Mouse (Mus musculus): ENCODE measurements around the gene Prss21. TPM values are rescaled to one million over a fixed set of nuclear protein-coding genes. Genes with fewer than 3 reads are reported as not detected.

Prss21 gene
- polyA plus RNA-seq, 1 experiment from 2014 or later = not detected

DNA sequence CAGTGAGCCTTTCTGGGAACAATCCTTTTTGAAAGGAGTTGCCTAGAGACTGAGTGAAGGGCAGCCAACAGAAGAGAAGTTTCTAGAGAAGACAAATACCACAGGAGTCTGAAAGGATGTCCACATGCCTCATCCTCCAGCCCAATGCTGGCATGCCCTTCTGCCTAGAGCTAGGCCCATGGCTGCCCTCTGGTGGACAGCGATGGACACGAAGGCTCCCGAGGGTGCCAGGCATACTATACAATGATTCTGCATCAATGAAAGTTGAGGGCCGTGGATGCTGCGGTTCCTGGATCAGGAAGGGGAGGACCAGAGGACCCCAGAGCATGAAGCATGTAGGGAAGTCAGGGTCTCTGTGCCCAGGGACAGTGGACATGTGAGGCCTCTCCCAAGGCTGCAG, 14.6 kb upstream of the Prss21 start:
- 40% methylated on average over 5 of the region's 5 CpGs for WGBS
- H3K4me2 ChIP-seq (ENCODE audit: low read depth, low read length) = no peak overlapping the region
- ATAC-seq (ENCODE audit: low read depth) = peak; percentile 36; the same call in 1 of the 2 replicates
- H3K9me3 ChIP-seq (ENCODE audit: control insufficient read depth, low read length) = no peaks in the 10 kb centered on the region
- no peak overlapping the region for H3K27ac ChIP-seq (ENCODE audit: low read length)
- no peaks in the 10 kb centered on the region for H3K36me3 ChIP-seq (ENCODE audit: control insufficient read depth, insufficient read depth, low read length)
- H3K9ac ChIP-seq (ENCODE audit: low read length) = no peak overlapping the region
- no peaks in the 10 kb centered on the region for H3K4me1 ChIP-seq (replicated peaks; ENCODE audit: control insufficient read depth, insufficient read depth, low read length)
- no peak overlapping the region for H3K4me3 ChIP-seq (ENCODE audit: low read length)
- no peaks in the 10 kb centered on the region for H3K27me3 ChIP-seq (ENCODE audit: control insufficient read depth, insufficient read depth, low read depth, low read length)

DNA sequence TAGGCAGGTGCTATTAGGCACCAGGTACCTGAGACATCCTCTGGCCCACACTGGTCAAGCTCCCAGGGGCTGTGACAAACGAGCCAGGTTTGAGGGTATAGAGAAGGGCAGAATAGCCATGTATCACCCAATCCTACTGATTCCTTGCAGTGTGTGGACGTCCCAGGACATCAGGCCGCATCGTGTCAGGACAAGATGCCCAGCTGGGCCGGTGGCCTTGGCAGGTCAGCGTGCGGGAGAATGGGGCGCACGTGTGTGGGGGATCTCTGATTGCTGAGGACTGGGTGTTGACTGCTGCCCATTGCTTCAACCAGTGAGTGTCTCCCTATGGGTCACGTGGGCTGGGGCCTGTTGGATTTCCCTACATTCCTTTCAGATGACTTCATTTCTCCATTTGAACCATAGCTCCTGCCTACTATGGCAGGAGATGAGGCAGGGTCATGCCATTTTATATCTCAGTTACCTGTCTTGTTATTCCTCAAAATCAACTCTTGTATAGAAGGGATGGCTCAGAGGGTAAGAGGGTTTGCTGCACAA, 13.6 kb upstream of the Prss21 start:
- Histone ChIP-seq H3K9ac (ENCODE audit: low read length) (no peak overlapping the region), H3K4me1 (replicated peaks; ENCODE audit: control insufficient read depth, insufficient read depth, low read length) (no peaks in the 10 kb centered on the region), H3K9me3 (ENCODE audit: control insufficient read depth, low read length) (no peaks in the 10 kb centered on the region), H3K4me2 (ENCODE audit: low read depth, low read length) (no peak overlapping the region), H3K27me3 (ENCODE audit: control insufficient read depth, insufficient read depth, low read depth, low read length) (no peaks in the 10 kb centered on the region), H3K36me3 (ENCODE audit: control insufficient read depth, insufficient read depth, low read length) (no peaks in the 10 kb centered on the region), H3K4me3 (ENCODE audit: low read length) (no peak overlapping the region), H3K27ac (ENCODE audit: low read length) (no peak overlapping the region)
- WGBS = 77% methylated on average over 10 of the region's 10 CpGs
- no peak for ATAC-seq (ENCODE audit: low read depth)

DNA sequence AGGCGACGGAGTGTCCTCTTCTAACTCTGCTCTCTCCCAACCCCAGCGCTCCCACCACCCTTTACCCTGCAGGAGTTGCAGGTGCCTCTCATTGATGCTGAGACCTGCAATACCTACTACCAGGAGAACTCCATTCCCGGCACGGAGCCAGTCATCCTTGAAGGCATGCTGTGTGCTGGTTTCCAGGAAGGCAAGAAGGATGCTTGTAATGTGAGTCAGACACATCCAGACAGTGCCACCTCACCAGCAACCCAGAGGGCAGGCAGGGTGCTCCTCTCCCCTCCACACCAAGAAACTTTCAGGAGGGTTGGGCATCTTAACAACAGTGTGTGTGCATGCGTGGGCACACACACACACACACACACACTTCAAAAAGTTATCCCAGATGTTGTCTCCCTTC, 10.7 kb upstream of the Prss21 start:
- H3K27ac ChIP-seq (ENCODE audit: low read length) = no peak overlapping the region
- no peak overlapping the region for H3K9ac ChIP-seq (ENCODE audit: low read length)
- WGBS = 74% methylated on average over 6 of the region's 6 CpGs
- H3K27me3 ChIP-seq (ENCODE audit: control insufficient read depth, insufficient read depth, low read depth, low read length) = no peaks in the 10 kb centered on the region
- H3K9me3 ChIP-seq (ENCODE audit: control insufficient read depth, low read length) = no peaks in the 10 kb centered on the region
- ATAC-seq (ENCODE audit: low read depth) = no peak
- H3K4me1 ChIP-seq (replicated peaks; ENCODE audit: control insufficient read depth, insufficient read depth, low read length) = no peaks in the 10 kb centered on the region
- H3K4me3 ChIP-seq (ENCODE audit: low read length) = no peak overlapping the region
- H3K4me2 ChIP-seq (ENCODE audit: low read depth, low read length) = no peak overlapping the region
- no peaks in the 10 kb centered on the region for H3K36me3 ChIP-seq (ENCODE audit: control insufficient read depth, insufficient read depth, low read length)

DNA sequence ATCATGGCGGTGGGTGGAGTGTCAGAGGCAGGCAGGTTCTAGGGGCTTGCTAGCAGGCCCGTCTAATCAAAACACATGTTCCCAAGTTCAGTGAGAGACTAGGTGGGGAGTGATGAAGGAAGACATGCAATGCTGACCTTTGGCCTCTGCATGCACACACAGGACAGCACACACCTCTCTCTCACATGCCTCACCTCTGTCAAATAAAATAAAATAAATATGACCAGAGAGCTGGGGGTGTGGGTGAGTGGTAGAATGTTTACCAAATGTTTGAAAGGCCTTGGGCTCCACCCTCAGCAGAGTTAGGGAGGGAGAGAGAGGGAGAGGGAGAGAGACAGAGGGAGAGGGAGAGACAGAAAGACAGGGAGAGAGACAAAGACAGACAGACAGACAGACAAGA, 9.9 kb upstream of the Prss21 start:
- WGBS = 29% methylated on average over 2 of the region's 2 CpGs
- ATAC-seq (ENCODE audit: low read depth) = peak; percentile 53
- H3K27ac ChIP-seq (ENCODE audit: low read length) = no peak overlapping the region

DNA sequence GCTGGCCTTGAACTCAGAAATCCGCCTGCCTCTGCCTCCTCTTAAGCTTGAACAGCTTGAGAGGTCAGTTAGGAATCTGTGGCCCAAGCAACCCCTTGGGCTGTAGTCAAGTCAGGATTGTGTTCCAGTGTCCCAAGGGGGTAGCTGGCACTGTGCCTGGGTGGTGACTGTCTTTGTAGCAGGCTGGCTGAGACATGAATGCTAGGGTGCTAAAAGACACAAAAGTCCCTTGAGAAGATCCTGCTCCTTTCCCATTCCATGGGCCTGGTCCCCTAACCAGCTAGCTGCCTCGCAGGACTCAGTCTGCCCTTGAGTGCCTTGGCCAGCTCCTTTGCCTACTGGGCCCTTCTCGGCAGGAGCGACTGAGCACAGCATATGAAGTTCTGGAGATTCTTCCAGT, 4.9 kb upstream of the Prss21 start:
- 75% methylated on average over 4 of the region's 4 CpGs for WGBS
- no peaks in the 10 kb centered on the region for H3K9me3 ChIP-seq (ENCODE audit: control insufficient read depth, low read length)

More for the DNA sequence above, 9.9 kb upstream of the Prss21 start:
- H3K27me3 ChIP-seq (ENCODE audit: control insufficient read depth, insufficient read depth, low read depth, low read length) = no peaks in the 10 kb centered on the region
- H3K4me2 ChIP-seq (ENCODE audit: low read depth, low read length) = no peak overlapping the region
- H3K9ac ChIP-seq (ENCODE audit: low read length) = no peak overlapping the region
- H3K4me1 ChIP-seq (replicated peaks; ENCODE audit: control insufficient read depth, insufficient read depth, low read length) = no peaks in the 10 kb centered on the region
- no peaks in the 10 kb centered on the region for H3K36me3 ChIP-seq (ENCODE audit: control insufficient read depth, insufficient read depth, low read length)
- no peak overlapping the region for H3K4me3 ChIP-seq (ENCODE audit: low read length)
- H3K9me3 ChIP-seq (ENCODE audit: control insufficient read depth, low read length) = no peaks in the 10 kb centered on the region

DNA sequence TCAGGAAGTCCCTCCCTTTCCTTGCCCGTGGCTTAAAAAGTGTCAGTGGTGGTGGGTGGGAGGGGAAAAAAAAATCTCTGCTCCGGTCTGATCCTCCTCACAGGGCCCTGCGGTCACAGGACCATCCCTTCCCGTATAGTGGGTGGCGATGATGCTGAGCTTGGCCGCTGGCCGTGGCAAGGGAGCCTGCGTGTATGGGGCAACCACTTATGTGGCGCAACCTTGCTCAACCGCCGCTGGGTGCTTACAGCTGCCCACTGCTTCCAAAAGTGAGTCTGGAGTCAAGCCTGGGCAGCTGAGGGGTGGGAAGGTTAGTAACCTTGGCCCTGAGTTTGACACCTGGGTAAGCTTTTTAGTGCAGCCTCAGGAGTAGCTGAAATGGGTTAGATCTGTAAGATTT, 657 bp downstream of the Prss21 start:
- H3K27ac ChIP-seq (ENCODE audit: low read length) = no peak overlapping the region
- no peak for ATAC-seq (ENCODE audit: low read depth)
- no peaks in the 10 kb centered on the region for H3K36me3 ChIP-seq (ENCODE audit: control insufficient read depth, insufficient read depth, low read length)
- H3K9ac ChIP-seq (ENCODE audit: low read length) = no peak overlapping the region
- 84% methylated on average over 11 of the region's 11 CpGs for whole genome bisulfite sequencing
- no peaks in the 10 kb centered on the region for H3K4me1 ChIP-seq (replicated peaks; ENCODE audit: control insufficient read depth, insufficient read depth, low read length)
- H3K27me3 ChIP-seq (ENCODE audit: control insufficient read depth, insufficient read depth, low read depth, low read length) = no peaks in the 10 kb centered on the region
- no peak overlapping the region for H3K4me2 ChIP-seq (ENCODE audit: low read depth, low read length)
- H3K9me3 ChIP-seq (ENCODE audit: control insufficient read depth, low read length) = no peaks in the 10 kb centered on the region
- no peak overlapping the region for H3K4me3 ChIP-seq (ENCODE audit: low read length)

More for the DNA sequence above, 4.9 kb upstream of the Prss21 start:
- Histone ChIP-seq H3K27ac (ENCODE audit: low read length) (no peak overlapping the region), H3K4me1 (replicated peaks; ENCODE audit: control insufficient read depth, insufficient read depth, low read length) (no peaks in the 10 kb centered on the region), H3K36me3 (ENCODE audit: control insufficient read depth, insufficient read depth, low read length) (no peaks in the 10 kb centered on the region), H3K27me3 (ENCODE audit: control insufficient read depth, insufficient read depth, low read depth, low read length) (no peaks in the 10 kb centered on the region), H3K4me2 (ENCODE audit: low read depth, low read length) (no peak overlapping the region), H3K9ac (ENCODE audit: low read length) (no peak overlapping the region), H3K4me3 (ENCODE audit: low read length) (no peak overlapping the region)
- no peak for ATAC-seq (ENCODE audit: low read depth)

DNA sequence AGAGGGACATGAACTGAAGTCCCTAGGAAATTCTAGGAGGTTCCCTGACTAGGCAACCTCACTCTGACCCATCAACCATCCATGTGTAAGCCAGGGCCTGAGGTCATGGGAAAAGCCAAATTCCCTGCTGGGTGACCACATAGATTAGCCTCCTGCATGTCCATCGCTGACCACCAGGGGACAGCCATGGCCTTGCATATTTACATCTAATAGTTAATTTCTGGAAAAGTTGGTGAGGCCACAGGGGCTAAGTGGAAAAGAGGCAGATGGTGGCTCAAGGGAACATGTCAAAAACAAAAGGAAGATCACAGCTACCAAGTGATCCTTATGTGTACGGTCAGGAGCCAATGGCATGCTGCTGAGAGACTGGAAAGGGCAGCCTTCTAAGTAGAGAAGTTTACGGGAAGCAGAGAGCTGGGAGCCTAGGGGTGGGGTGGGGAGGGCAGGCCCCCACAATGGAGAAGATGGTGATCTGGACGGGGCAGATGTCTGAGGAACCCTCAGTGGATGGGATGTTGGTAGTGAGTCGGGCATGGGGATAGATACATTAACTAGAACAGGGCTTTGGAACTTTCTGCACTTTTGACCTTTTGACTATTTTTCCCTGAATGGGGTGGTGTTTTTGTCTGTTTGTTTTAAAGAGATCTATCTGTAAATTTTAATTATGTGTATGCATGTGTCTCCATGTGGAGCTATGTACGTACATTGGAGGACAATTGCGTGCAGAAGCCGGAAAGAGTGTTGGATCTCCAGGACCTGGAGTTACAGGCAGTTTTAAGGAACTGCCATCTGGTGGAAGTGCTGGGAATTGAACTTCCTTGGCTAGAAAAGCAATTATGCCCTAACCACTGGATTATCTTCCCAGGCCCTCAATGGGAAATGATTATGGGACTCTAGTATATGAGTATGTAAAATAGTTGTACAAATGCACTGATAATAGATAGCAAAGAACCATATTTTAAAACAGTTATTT, 6.3 kb downstream of the Prss21 start:
- no peaks in the 10 kb centered on the region for H3K36me3 ChIP-seq (ENCODE audit: control insufficient read depth, insufficient read depth, low read length)
- 30% methylated on average over 8 of the region's 8 CpGs for WGBS
- no peaks in the 10 kb centered on the region for H3K9me3 ChIP-seq (ENCODE audit: control insufficient read depth, low read length)
- no peak overlapping the region for H3K9ac ChIP-seq (ENCODE audit: low read length)
- no peaks in the 10 kb centered on the region for H3K27me3 ChIP-seq (ENCODE audit: control insufficient read depth, insufficient read depth, low read depth, low read length)
- no peak overlapping the region for H3K4me2 ChIP-seq (ENCODE audit: low read depth, low read length)
- ATAC-seq (ENCODE audit: low read depth) = peak; percentile 73
- no peak overlapping the region for H3K27ac ChIP-seq (ENCODE audit: low read length)
- no peaks in the 10 kb centered on the region; the same call in 1 of the 2 replicates for H3K4me1 ChIP-seq (replicated peaks; ENCODE audit: control insufficient read depth, insufficient read depth, low read length)
- H3K4me3 ChIP-seq (ENCODE audit: low read length) = no peak overlapping the region

DNA sequence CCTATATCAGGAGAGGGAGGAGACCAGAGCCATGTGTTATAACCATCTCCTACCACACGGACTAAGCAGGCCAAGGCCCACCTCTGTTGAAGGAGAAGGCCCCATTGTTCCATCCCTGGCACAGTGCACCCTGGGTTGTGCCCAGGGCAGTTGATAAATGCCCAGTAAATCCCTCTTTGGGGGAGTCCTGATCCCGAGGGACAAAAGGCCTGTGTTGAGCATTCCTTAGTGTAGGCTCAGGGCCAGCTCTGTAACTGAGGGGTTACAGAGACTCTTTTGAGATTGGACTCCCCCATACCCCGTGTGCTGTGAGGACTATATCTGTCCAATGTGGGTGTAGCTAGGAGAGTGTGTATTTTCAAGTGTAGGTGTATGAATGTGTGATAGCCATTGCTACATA, 8.9 kb downstream of the Prss21 start:
- Histone ChIP-seq H3K4me2 (ENCODE audit: low read depth, low read length) (no peak overlapping the region), H3K4me1 (replicated peaks; ENCODE audit: control insufficient read depth, insufficient read depth, low read length) (no peaks in the 10 kb centered on the region; the same call in 1 of the 2 replicates), H3K36me3 (ENCODE audit: control insufficient read depth, insufficient read depth, low read length) (no peaks in the 10 kb centered on the region), H3K9me3 (ENCODE audit: control insufficient read depth, low read length) (no peaks in the 10 kb centered on the region), H3K27me3 (ENCODE audit: control insufficient read depth, insufficient read depth, low read depth, low read length) (no peaks in the 10 kb centered on the region), H3K9ac (ENCODE audit: low read length) (no peak overlapping the region), H3K4me3 (ENCODE audit: low read length) (no peak overlapping the region), H3K27ac (ENCODE audit: low read length) (no peak overlapping the region)
- no peak for ATAC-seq (ENCODE audit: low read depth)
- WGBS = 39% methylated on average over 3 of the region's 3 CpGs

DNA sequence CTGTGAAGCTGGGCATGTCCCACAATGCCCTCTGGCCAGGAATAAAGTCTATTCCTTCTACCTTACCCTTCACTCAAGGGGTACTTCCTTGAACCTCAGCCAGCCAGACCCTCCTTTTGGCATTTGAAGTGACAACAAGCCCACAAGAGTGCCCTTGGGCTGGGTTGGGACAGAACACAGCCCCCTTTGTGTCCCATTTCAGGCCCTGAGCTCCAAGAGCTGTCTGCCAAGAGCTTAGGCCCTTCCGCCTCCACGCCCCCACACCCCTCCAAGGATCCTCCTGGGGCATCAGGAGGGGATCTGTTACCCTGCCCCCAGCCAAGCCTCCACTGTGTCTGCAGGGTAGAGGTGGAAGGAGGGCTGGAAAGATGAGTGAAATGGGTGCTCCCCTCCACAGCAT, 9.3 kb downstream of the Prss21 start:
- WGBS = 64% methylated on average over 2 of the region's 2 CpGs
- Histone ChIP-seq H3K27me3 (ENCODE audit: control insufficient read depth, insufficient read depth, low read depth, low read length) (no peaks in the 10 kb centered on the region), H3K9ac (ENCODE audit: low read length) (no peak overlapping the region), H3K4me2 (ENCODE audit: low read depth, low read length) (no peak overlapping the region), H3K4me3 (ENCODE audit: low read length) (no peak overlapping the region), H3K9me3 (ENCODE audit: control insufficient read depth, low read length) (no peaks in the 10 kb centered on the region), H3K4me1 (replicated peaks; ENCODE audit: control insufficient read depth, insufficient read depth, low read length) (no peaks in the 10 kb centered on the region; the same call in 1 of the 2 replicates), H3K36me3 (ENCODE audit: control insufficient read depth, insufficient read depth, low read length) (no peaks in the 10 kb centered on the region), H3K27ac (ENCODE audit: low read length) (no peak overlapping the region)
- ATAC-seq (ENCODE audit: low read depth) = no peak

Measured in lung, embryonic 16.5 days (tissue).